Mouse (Mus musculus): ENCODE measurements at regions not wholly inside any gene's neighbourhood (a gene's known extent, or its start where the extent isn't known, plus 50 kb on each side); places are given as distances from the start of the nearest gene placed in this dataset.
A peak's percentile ranks its signal among the peaks of the same experiment; 100 is the strongest.

- no peak overlapping the region for H3K4me3 ChIP-seq (replicated peaks; ENCODE audit: insufficient read depth, low read depth, low read length)
- DNase-seq: no peak
- WGBS: 86% methylated on average over 4 of the region's 4 CpGs
- no peak overlapping the region for H3K27ac ChIP-seq (ENCODE audit: insufficient read depth, low read length)
- TF ChIP-seq CTCF (IDR thresholded peaks at IDR 0.05; ENCODE audit: borderline replicate concordance, insufficient read depth, low read depth, low read length) (no peak), POLR2A (IDR thresholded peaks at IDR 0.05; ENCODE audit: borderline replicate concordance, insufficient read depth, low read length) (no peak)
- H3K27me3 ChIP-seq (ENCODE audit: control insufficient read depth, insufficient read depth, low read length): no peaks in the 10 kb centered on the region
- peaks cover 6% of the 10 kb centered on the region; the same call in 1 of the 2 replicates for H3K4me1 ChIP-seq (ENCODE audit: control insufficient read depth, insufficient read depth, low read length)
Observed at GRCm38 (mm10) chr3:120982218-120982617, 189.3 kb downstream of the Rwdd3 start.

GRCm38 (mm10) chr3:120970746-120971466 is 200.6 kb downstream of the Rwdd3 start:
- WGBS: 41% methylated on average over 14 of the region's 14 CpGs
- peaks cover 2% of the 10 kb centered on the region for H3K4me1 ChIP-seq (ENCODE audit: control insufficient read depth, insufficient read depth, low read length)
- no peak overlapping the region for H3K4me3 ChIP-seq (replicated peaks; ENCODE audit: insufficient read depth, low read depth, low read length)
- DNase-seq: peak; percentile 30 to 69
- TF ChIP-seq POLR2A (IDR thresholded peaks at IDR 0.05; ENCODE audit: borderline replicate concordance, insufficient read depth, low read length): no peak
- TF ChIP-seq CTCF (IDR thresholded peaks at IDR 0.05; ENCODE audit: borderline replicate concordance, insufficient read depth, low read depth, low read length): no peak
- no peaks in the 10 kb centered on the region for H3K27me3 ChIP-seq (ENCODE audit: control insufficient read depth, insufficient read depth, low read length)
- no peak overlapping the region for H3K27ac ChIP-seq (ENCODE audit: insufficient read depth, low read length)

GRCm38 (mm10) chr3:120946906-120947305 is 224.6 kb downstream of the Rwdd3 start:
- DNase-seq: peak; percentile 80 to 93

GRCm38 (mm10) chr3:120934401-120934800 is 237.1 kb downstream of the Rwdd3 start:
- WGBS: 12% methylated on average over 4 of the region's 4 CpGs
- peak; percentile 64 to 91 for DNase-seq

More at GRCm38 (mm10) chr3:120946906-120947305, 224.6 kb downstream of the Rwdd3 start:
- 19% methylated on average over 8 of the region's 8 CpGs for WGBS
- H3K4me3 ChIP-seq (replicated peaks; ENCODE audit: insufficient read depth, low read depth, low read length): no peak overlapping the region
- peak overlapping the region; percentile 22; the same call in 1 of the 2 replicates for H3K27ac ChIP-seq (ENCODE audit: insufficient read depth, low read length)
- H3K4me1 ChIP-seq (ENCODE audit: control insufficient read depth, insufficient read depth, low read length): peaks cover 7% of the 10 kb centered on the region; the same call in 1 of the 2 replicates
- no peaks in the 10 kb centered on the region for H3K27me3 ChIP-seq (ENCODE audit: control insufficient read depth, insufficient read depth, low read length)
- peak; percentile 30; the same call in 1 of the 2 replicates for TF ChIP-seq POLR2A (IDR thresholded peaks at IDR 0.05; ENCODE audit: borderline replicate concordance, insufficient read depth, low read length)
- TF ChIP-seq CTCF (IDR thresholded peaks at IDR 0.05; ENCODE audit: borderline replicate concordance, insufficient read depth, low read depth, low read length): no peak

GRCm38 (mm10) chr3:120920351-120920750 is 251.1 kb downstream of the Rwdd3 start:
- no peak overlapping the region for H3K4me3 ChIP-seq (replicated peaks; ENCODE audit: insufficient read depth, low read depth, low read length)
- no peak overlapping the region for H3K27ac ChIP-seq (ENCODE audit: insufficient read depth, low read length)
- no peak for TF ChIP-seq CTCF (IDR thresholded peaks at IDR 0.05; ENCODE audit: borderline replicate concordance, insufficient read depth, low read depth, low read length)
- no peak for TF ChIP-seq POLR2A (IDR thresholded peaks at IDR 0.05; ENCODE audit: borderline replicate concordance, insufficient read depth, low read length)
- no peaks in the 10 kb centered on the region for H3K27me3 ChIP-seq (ENCODE audit: control insufficient read depth, insufficient read depth, low read length)
- no peak for DNase-seq
- H3K4me1 ChIP-seq (ENCODE audit: control insufficient read depth, insufficient read depth, low read length): no peaks in the 10 kb centered on the region
- WGBS: 76% methylated on average over 2 of the region's 2 CpGs

More at GRCm38 (mm10) chr3:120934401-120934800, 237.1 kb downstream of the Rwdd3 start:
- Histone ChIP-seq H3K4me1 (ENCODE audit: control insufficient read depth, insufficient read depth, low read length) (peaks cover 3% of the 10 kb centered on the region; the same call in 1 of the 2 replicates), H3K27me3 (ENCODE audit: control insufficient read depth, insufficient read depth, low read length) (no peaks in the 10 kb centered on the region), H3K4me3 (replicated peaks; ENCODE audit: insufficient read depth, low read depth, low read length) (no peak overlapping the region), H3K27ac (ENCODE audit: insufficient read depth, low read length) (peak overlapping the region; percentile 36)
- TF ChIP-seq POLR2A (IDR thresholded peaks at IDR 0.05; ENCODE audit: borderline replicate concordance, insufficient read depth, low read length) (0 out of 2 replicates have a peak, but pooled peaks have one; percentile 16), CTCF (IDR thresholded peaks at IDR 0.05; ENCODE audit: borderline replicate concordance, insufficient read depth, low read depth, low read length) (no peak)

- peak; percentile 23 to 31 for DNase-seq
- WGBS: 45% methylated on average over 5 of the region's 5 CpGs
- Histone ChIP-seq H3K27ac (ENCODE audit: insufficient read depth, low read length) (no peak overlapping the region), H3K27me3 (ENCODE audit: control insufficient read depth, insufficient read depth, low read length) (no peaks in the 10 kb centered on the region), H3K4me1 (ENCODE audit: control insufficient read depth, insufficient read depth, low read length) (no peaks in the 10 kb centered on the region; the same call in 1 of the 2 replicates), H3K4me3 (replicated peaks; ENCODE audit: insufficient read depth, low read depth, low read length) (no peak overlapping the region)
- TF ChIP-seq POLR2A (IDR thresholded peaks at IDR 0.05; ENCODE audit: borderline replicate concordance, insufficient read depth, low read length) (no peak), CTCF (IDR thresholded peaks at IDR 0.05; ENCODE audit: borderline replicate concordance, insufficient read depth, low read depth, low read length) (no peak)
Observed at GRCm38 (mm10) chr3:120898931-120899330, 272.6 kb downstream of the Rwdd3 start.

GRCm38 (mm10) chr3:120898258-120898657 is 273.2 kb downstream of the Rwdd3 start:
- H3K4me1 ChIP-seq (ENCODE audit: control insufficient read depth, insufficient read depth, low read length): no peaks in the 10 kb centered on the region; the same call in 1 of the 2 replicates
- 86% methylated on average over 9 of the region's 9 CpGs for WGBS
- no peaks in the 10 kb centered on the region for H3K27me3 ChIP-seq (ENCODE audit: control insufficient read depth, insufficient read depth, low read length)
- TF ChIP-seq CTCF (IDR thresholded peaks at IDR 0.05; ENCODE audit: borderline replicate concordance, insufficient read depth, low read depth, low read length) (no peak), POLR2A (IDR thresholded peaks at IDR 0.05; ENCODE audit: borderline replicate concordance, insufficient read depth, low read length) (no peak)
- H3K4me3 ChIP-seq (replicated peaks; ENCODE audit: insufficient read depth, low read depth, low read length): no peak overlapping the region
- no peak for DNase-seq
- no peak overlapping the region for H3K27ac ChIP-seq (ENCODE audit: insufficient read depth, low read length)

- no peaks in the 10 kb centered on the region; the same call in 1 of the 2 replicates for H3K4me1 ChIP-seq (ENCODE audit: control insufficient read depth, insufficient read depth, low read length)
- H3K27me3 ChIP-seq (ENCODE audit: control insufficient read depth, insufficient read depth, low read length): no peaks in the 10 kb centered on the region
- no peak overlapping the region for H3K27ac ChIP-seq (ENCODE audit: insufficient read depth, low read length)
- no peak for DNase-seq
- WGBS: 94% methylated on average over 9 of the region's 9 CpGs
- H3K4me3 ChIP-seq (replicated peaks; ENCODE audit: insufficient read depth, low read depth, low read length): no peak overlapping the region
- TF ChIP-seq CTCF (IDR thresholded peaks at IDR 0.05; ENCODE audit: borderline replicate concordance, insufficient read depth, low read depth, low read length): no peak
- TF ChIP-seq POLR2A (IDR thresholded peaks at IDR 0.05; ENCODE audit: borderline replicate concordance, insufficient read depth, low read length): no peak
Observed at GRCm38 (mm10) chr3:120897758-120898157, 273.7 kb downstream of the Rwdd3 start.
